Mouse (Mus musculus): ENCODE measurements around the gene Cebpb.

The Cebpb gene

DNA sequence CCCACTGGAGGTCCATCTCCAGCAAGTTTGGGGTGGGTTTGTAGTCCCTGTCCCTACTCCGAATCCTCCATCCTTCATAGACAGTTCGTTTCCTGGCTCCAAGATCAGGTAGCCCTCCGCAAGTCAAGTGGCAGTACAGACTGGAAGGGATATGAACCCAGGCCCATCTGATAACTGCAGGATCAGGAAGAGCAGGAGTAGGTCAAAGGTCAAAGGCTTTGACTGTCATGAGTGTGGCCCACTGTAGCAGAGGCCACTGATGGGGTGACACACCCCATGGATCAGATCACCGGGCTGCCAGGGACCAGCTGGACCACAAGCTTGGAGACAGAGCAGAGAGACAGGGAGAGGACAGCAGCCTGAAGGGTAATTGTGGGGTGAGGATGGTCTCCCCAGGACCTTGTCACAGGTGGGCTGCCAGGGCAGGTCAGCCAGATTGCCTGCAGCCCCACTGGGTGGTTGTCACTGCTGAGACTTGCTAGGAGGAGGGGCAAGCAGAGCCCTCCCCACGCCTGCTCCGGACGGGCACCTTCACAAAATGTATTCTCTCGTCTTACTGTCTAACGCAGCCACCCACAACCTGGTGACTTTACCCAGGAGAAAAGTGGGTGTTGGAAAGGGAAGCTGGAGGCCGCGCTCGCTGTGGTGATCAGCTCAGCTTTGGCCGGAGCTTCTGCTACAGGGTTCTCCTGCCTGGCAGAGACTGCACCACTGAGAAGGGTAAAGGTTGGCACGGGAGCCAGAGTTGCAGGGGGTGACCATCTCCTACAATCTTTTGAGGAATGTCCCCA lies 3.4 kb downstream of the Cebpb start:
- no peak for DNase-seq (ENCODE audit: low spot score)

DNA sequence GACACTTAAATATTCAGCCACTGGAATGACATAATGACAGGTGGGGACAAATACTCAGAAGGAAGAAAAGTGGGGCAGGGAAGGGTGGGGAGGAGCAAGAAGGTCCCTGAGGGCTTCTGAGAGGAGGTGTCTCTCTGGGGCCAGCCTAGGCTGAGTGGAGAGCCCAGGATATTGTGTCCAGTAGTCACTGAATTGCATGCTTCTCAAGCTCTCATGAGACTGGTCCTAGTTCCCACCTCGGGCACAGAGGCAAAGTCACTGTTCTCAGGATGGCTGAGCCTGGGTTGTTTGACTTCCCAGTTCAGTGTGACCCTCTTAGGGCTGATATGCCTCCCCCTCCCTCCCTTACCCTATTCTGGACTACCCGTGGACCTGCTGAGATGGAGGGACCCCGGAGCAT lies 4.1 kb downstream of the Cebpb start:
- no peak for DNase-seq (ENCODE audit: low spot score)

DNA sequence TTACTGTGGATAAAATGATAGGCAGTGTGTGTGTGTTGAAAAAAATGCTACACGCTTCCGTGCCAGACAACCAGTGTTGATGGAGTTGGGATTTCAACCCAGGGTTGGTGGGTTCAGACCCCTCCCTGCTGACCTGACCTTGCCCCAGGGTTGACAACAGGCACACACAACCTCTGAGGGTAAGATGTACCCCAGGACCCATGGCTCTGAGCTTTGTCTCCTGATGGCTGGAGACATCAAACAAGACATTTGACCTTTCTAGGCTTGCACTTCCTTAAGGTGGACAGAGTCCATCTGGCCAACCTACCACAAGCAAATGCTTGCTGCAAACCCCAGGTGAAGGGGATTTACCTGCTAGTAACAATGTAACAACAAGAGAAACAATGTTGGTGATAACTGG lies 4.8 kb downstream of the Cebpb start:
- DNase-seq (ENCODE audit: low spot score) = no peak

DNA sequence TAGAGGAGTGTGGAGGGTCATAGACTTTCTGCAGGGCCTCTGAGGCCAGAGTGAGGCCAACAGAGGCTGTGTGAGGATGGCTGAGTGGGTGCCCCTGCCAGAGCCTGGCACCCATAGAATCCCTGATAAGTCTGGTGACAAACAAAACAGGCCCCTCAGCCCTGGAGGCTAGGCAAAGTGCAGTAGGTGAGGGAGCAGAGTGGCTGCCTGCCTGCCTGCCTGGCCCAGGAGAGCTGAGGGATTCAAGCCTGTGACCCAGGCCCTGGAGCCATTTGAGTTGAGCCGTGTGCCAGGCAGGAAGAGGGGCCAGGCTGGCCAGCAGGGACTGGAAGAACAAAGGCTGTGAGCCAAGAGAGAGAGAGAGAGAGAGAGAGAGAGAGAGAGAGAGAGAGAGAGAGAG lies 5.5 kb downstream of the Cebpb start:
- DNase-seq (ENCODE audit: low spot score) = no peak

DNA sequence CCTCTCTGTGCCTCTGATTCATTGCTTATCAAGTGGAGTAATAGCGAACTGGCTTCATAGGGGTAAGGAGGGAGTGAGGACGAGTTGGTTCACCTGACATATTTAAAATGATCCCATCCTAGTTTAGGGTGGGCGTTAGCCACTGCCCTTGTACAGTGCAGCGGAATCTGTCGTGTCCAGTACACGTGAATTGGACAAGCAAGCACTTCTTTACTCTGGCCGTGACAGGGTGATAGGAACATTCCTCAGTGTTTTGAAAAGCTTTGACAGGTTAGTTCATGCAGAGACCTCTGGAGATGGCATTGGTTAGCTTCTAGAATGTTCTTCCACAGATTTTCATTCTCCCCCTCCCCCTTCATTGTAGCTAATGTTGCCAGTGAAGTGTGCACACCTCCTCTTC lies 6.2 kb downstream of the Cebpb start:
- DNase-seq (ENCODE audit: low spot score) = no peak

DNA sequence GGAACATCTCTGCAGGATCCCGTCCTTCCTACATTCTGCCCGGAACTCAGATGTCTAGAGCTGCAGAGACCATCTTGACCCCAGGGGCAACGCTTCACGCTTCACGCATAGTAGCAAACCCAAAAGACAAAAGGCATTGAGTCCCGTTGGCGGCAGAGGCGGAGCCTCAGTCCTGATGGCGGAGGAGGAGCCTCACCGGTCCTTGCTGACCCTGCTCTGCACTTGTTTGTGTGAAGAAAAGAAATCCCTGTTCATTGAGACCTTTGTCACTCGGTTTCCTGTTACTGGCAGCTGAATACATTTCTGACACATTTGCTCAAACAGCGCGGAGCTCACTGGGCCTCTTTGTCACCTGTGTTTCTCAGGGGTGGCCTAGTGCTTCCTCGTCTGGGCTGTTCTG lies 6.8 kb downstream of the Cebpb start:
- no peak for DNase-seq (ENCODE audit: low spot score)

DNA sequence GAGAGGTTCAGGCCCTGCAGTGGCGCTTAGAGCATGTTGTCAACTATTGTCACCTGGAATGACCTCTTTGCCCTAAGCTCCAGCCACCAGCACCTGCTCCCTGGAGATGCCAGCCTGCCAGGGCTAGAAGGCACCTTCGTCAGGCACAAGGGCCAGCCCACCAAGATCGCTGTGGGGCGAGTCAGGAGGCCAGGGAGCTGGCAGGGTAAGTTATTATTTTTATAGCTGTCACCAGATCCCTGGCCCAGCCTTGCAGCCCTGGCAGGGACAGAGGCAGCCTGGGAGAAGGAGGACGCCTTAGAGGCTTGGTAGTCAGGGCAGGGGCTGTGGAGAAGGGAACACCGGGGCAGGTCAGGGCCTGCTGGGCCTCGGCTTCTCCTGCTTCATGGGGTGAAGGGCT lies 7.4 kb downstream of the Cebpb start:
- DNase-seq (ENCODE audit: low spot score) = no peak

DNA sequence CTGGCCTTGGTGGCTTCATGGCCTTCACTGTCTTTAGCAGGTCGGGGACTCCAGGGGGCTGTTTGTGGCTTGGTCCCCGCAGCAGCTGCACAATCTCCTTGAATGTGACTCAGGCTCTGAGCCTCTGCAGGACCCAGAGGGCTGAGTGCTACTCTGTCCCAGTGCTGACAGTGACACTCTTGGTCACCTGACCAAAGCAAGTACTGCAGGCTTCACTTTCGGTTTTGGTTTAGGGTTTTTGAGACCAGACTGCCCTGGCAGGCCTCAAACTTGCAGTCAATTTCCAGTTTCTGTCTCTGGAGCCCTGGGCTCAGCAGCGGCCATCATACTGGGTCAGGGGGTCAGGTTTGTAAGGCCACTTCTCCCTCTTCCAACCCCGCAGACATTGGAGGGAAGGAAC lies 9.2 kb downstream of the Cebpb start:
- no peak for DNase-seq (ENCODE audit: low spot score)

DNA sequence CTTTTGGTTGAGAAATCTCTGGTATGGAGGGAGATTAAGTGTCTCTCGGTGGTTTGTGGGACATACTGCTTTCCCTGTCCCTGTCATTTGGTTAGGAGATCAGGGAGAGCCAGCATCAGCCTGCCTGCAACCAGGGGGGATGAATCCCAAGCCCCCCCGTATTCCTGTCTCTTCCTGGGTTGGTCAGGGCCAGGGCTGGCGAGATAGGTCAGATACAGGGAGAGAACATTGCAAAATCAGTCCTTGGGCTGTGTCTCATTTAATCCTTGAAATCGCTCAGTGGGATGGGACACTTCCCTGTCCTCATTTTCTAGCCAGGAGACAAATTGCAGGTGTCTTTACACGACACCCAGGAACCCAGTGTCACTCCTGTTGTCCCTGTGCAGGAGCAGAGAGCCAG lies 11.3 kb downstream of the Cebpb start:
- DNase-seq (ENCODE audit: low spot score) = no peak

DNA sequence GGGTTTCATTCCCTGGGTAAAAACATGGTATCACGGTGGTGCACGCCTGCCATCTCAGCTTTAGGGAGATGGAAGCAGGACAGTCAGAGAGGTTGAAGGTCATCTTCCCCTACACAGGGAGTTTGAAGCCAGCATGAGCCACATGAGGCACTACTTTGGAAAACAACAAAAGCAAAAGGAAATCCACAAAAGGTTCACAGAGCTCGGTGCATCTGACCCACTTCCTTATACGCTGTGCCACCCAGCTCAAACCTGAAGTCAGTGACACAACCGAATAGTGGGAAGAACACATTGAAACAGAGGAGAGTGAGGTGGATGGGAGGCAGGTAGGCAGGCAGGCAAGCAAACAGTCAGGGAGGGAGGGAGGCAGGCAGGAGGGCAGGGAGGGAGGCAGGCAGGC lies 12.8 kb downstream of the Cebpb start:
- no peak for DNase-seq (ENCODE audit: low spot score)

DNA sequence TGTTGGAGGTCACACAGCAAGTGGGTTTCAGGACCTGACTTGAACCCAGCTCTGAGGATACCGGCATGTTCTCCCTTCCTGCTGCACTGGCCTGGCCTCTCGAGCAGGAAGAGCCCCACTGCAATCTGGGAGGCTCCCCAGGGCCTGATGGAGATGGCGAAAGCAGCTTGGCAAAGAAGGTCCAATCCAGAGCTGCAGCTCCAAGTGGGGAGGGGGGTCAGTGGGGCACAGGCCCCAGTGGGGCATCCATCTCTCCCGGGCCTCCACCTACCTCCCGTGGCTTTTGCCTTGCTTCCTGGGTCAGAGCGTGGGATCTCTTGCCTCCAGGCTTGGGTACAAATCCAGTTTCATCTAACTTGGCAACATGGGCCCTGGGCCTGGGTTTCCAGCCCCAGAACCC lies 13.4 kb downstream of the Cebpb start:
- DNase-seq (ENCODE audit: low spot score) = no peak

DNA sequence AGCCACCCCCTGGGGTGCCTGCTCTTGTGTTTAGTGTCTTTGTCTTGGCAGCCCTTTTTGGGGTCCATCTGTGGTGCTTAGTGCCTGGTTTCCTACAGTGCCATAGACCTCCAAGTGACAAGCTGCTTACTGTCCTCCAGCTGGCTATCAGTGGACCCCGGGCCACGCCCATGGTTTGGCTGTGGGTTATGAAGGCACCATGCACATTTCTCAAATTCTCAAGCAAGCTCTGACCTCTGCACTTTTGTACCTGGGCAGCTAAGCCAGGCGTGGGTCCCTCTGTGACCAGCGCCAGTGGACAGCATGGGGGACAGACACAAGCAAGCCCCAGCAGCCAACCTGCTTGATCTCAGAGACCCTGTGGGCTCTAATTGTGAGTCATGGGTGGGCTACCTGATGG lies 15.7 kb downstream of the Cebpb start:
- DNase-seq (ENCODE audit: low spot score) = no peak

DNA sequence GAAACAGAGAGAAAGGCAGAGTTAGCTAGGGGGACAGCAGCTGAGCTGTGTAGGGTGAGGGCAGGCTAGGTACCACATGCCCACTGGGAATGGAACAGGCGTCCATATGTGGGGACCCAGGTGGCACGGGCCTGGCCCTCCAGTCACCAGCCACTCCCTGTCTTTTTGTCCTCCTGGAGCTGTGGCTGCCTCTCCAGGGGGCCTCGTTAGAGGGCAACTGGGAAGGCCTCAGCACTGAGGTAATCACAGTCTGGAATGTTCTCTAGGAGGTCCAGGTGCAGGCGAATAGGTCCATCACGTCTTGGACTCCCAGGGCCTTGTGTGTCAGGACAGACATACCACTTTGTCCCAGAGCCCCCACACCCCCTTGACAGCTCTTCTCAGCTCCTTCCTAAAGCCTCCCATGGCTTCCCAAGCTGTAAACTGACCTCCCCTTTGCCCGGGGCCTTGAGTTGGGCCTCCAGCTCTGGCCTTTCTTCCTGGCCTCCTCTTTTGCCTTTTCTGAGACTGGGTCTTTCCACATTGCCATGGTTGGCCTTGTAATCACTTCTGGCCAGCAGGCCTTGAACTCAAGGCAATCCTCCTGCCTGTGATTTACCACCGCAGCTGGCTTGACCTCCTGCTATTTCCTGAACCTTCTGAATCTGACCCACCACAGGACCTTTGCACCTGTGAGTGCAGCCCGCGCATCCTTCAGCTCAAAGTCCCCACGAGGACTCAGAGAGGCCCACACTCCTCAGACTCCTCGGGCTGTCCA lies 17.6 kb downstream of the Cebpb start:
- no peak for DNase-seq (ENCODE audit: low spot score)

DNA sequence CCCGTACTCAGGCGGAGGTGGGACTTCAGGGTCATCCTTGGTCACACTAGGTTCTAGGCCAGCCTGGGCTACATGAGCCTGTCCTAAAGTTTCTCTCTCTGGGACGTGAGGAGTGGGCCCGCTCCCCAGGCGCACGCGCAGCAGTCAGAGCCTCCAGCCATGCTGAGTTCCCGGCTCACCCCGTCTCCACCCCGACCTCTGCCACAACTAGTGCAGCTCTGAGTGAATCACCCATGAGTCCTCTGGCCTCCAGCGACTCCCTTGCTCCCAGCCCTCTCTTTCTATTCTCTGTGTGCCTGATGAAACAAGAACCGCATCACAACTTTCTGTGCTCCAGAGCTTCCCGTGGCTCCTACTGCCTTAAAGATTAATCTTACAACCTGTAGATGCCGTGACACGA lies 19.7 kb downstream of the Cebpb start:
- DNase-seq (ENCODE audit: low spot score) = no peak

DNA sequence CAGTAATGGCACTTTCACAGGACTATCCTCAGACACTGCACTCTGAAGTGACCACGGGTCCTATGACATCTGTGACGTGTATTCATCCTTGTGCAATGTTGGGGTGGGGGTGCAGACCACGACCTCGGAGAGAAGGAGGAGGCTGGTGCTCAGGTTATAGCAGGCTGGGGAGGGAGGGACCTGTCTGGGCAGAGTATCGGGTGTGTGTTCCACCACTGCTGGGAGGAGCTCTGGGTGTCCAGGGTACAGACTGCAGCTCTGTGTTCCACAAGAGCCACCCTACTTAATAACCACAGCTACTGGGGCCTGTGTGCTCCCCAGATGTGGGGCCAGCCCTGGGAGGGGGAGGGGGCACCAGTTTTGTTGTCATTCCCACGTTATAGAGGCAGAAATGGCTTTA lies 21.3 kb downstream of the Cebpb start:
- DNase-seq (ENCODE audit: low spot score) = no peak

DNA sequence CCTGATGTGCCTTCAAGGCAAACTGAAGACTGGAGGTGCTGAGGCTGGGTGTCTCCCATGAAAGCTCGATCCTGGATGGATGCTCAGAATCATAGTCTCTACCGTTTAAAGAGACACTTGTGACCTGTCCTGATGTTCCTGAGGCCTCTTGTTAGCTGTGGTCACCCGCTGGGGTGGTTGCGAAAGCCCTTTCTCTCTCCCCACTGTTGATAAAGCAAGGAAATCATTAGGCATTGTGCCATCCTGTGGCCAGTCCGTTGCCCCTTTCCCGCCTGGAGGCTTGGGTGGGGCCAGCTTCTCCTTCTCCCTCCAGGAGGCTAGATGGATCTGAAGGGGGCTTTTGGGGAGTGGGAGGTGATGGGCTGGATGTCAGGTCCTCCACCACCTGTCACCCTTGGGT lies 21.9 kb downstream of the Cebpb start:
- no peak for DNase-seq (ENCODE audit: low spot score)

DNA sequence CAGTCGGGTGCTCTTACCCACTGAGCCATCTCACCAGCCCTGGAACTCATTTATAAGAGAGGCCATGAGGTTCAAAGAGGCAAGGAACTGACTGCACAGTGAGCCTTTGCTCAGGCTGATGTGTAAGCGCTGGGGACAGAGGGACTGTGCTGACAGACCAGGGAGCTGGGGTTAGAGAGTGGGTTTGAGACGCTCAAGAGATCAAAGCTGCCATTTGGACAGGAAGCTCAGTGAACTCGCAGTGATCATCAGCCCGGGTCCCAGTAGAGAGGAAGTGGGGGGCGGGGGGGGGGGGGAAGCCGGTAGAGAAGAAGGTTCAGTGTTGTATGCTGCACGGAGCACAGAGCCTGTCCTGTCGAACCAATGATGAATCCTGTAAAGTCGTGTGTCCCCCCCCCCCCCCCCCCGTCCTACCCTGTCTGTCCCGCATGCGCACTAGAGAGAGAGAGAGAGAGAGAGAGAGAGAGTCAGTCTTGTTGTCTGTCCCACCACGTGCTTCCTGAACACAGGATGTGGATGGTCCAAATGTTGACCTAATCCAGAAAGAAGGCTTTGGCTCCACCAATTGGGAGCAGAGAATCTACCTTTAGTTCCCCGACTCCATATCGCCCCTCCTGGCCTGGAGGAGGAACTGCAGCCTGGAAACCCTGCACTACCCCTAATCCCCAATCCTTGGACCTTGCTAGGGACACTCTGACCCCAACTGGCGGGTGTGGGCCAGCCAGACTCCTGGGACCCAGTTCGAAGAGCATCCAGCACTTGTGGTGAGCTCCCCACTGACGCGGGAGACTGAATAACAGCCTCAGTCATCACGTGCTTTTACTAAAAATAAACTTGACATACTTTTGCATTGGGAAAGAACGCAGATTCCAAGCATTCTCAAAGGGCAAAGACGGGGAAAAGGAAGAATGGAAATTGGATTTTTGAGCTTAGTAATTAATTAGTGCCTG lies 24.4 kb downstream of the Cebpb start:
- DNase-seq (ENCODE audit: low spot score) = no peak

DNA sequence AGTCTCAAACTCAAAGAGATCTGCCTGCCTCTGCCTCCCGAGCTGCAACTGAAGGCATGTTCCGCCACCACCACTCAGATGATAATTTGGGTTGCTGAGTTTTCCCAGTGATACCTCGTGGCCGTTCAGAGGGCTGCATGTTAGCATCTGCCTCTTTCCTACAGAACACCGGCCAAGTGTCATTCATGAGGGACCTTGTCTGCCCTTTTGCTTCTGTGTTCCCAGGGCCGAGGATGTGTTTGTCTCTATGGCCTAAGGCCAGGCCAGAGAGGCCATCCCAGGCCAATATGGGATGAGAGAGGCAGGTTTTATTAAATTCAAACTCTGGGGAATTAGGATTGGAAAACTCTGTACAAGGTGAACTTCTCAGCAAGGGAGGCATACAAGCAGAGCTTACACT lies 25.6 kb downstream of the Cebpb start:
- no peak for DNase-seq (ENCODE audit: low spot score)

DNA sequence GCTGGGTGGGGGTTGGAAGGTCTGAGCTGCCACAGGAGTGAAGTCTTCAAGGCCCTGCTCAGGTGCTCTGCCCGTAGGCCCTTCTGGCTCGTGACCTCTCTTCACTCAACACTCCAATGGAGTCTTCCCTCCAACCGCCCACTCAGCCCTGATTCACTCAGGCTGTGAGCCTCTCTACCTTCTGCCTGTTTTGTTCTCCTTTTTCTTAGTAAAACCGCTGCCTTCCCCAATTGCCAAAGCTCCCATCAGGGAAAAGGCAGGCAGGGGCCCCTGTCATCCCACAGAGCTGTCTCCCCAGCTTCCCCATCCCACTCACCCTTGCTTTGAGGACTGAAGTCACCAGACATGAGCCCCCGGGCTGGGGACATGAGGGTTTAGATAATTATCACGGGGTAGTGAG lies 26.3 kb downstream of the Cebpb start:
- no peak for DNase-seq (ENCODE audit: low spot score)

DNA sequence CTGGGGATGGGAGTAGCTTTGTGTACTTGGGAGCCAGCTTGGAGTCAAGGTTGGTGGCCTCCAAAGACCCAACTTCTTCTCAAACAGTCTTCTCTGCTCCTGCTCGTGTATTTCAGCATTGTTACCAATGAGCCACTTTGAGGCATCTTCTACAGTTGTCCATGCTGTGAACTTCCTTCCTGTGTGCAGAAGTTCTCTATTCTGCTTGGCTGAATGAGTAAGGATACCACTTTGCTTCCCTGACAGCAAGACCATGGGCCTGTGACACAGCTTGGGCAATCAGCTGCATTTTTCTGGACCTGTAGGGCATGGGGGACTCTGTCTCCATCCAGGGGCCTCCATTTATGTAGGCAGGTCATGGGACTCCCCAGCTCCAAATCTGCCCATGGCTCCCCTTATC lies 28.5 kb downstream of the Cebpb start:
- DNase-seq (ENCODE audit: low spot score) = no peak

DNA sequence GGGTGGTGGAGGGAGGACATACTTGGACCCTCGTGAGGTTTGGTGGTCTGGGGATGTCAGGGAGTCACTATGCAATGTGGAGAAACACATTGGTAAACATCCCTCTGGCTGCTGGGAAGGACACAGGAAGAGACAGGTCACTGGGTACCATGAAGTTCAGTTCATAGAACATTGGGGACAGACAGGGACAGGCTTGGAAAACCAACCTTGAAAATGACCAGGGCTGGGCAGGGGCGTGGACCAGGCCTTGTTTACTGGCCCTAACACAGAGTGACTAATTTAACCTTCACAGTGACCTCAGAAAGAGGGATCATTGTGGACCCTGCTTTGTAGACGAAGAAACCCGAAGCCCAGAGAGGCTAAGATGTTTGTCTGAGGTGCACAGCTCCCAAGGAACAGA lies 30.8 kb downstream of the Cebpb start:
- no peak for DNase-seq (ENCODE audit: low spot score)

DNA sequence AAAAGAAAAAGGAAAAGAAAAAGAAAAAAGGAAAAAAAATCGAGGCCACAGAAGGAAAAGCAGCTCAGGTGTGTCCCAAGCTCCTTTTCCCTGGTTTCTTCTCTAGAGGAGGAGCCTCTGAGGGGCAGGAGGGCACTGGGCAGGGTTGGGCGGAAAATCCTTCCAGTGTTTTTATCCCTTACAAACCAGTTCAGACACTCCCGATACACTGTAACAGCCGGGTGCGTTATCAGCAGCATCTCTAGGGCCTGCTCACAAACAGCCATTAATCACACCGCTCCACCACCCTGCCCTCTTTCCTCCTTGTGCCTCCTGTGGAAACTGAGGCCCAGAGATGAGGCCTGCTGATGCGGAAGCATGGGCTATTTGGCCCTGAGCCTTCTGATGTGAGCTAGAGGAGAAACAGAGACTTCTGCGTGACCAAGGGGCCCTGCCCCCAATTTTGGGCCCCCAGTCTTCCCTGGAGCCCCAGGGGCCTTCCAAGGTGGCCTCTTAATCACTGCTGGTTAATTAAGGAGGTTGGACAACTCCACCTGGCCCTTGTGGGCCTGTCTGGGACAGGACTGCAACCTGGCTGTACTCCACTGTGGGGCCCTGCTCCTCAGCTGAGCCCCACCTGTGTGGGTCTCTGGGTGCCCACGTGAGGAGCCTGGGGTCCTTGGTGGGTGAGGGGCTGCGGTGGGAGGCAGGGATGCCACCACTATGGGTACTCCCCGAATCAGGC lies 32.6 kb downstream of the Cebpb start:
- DNase-seq (ENCODE audit: low spot score) = no peak
